Mouse (Mus musculus): ENCODE measurements at regions not wholly inside any gene's neighbourhood (a gene's known extent, or its start where the extent isn't known, plus 50 kb on each side); places are given as distances from the start of the nearest gene placed in this dataset.
"Not testable (repeated sequence)": the region's sequence is repeated elsewhere in the genome, so short reads cannot be mapped to it uniquely, and the experiment has no call there.

DNA sequence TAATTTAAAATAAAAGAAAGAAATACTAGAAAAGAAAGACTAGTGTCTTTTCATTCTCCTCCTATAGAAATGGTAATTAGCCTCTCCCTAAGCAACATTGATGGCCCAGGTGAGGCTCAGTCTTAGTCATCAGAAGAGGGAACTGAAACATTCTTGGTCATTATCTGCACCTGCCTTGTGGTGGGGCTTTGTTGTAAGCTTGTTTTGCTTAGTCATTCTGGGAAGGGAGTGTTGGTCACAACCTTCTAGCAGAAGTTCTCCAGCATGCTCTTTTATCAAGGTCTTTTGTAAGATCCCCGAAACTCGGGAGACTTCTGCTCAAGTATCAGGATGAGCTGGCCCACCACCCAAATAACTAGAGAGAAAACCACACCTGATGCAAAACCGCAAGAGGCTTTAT, 870.9 kb upstream of the Foxg1 start:
- WGBS, result 78% methylated on average over 3 of the region's 3 CpGs

DNA sequence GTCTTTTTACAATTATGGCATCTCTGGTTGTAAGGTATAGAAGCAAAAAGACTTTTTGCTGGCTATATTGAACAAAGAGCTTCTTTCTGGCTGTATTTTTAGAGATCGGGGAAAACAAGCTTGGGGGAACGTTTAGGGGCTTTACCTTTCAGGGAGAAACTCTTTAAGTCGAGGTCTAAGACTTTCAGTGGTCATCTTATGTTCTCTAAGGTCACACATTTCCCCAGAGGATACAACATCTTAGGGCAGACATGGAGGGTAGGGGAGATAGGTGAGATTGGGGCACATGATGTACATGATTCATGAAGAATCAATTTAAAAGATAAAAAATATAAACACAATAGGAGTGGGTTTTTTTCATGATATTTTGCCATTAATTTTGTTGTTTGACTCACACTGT, 870.2 kb upstream of the Foxg1 start:
- Histone ChIP-seq H3K4me1 (ENCODE audit: insufficient read depth) (no peaks in the 10 kb centered on the region), H3K4me3 (ENCODE audit: low read depth, low read length) (no peak overlapping the region), H3K27ac (ENCODE audit: low read depth) (no peak overlapping the region), H3K9ac (no peak overlapping the region), H3K36me3 (ENCODE audit: insufficient read depth) (no peaks in the 10 kb centered on the region), H3K4me2 (no peak overlapping the region), H3K9me3 (ENCODE audit: low read depth, low read length) (no peaks in the 10 kb centered on the region), H3K27me3 (ENCODE audit: insufficient read depth, low read length) (no peaks in the 10 kb centered on the region)
- WGBS, result 70% methylated on average over 3 of the region's 3 CpGs
- ATAC-seq (ENCODE audit: insufficient read depth) (no peak), DNase-seq (no peak)
- TF ChIP-seq CTCF (IDR thresholded peaks at IDR 0.05; ENCODE audit: low read depth), result no peak

More for the DNA sequence above, 870.9 kb upstream of the Foxg1 start:
- H3K4me1 ChIP-seq (ENCODE audit: insufficient read depth), result no peaks in the 10 kb centered on the region
- DNase-seq, result no peak
- H3K27me3 ChIP-seq (ENCODE audit: insufficient read depth, low read length), result no peaks in the 10 kb centered on the region
- TF ChIP-seq CTCF (IDR thresholded peaks at IDR 0.05; ENCODE audit: low read depth), result no peak
- no peaks in the 10 kb centered on the region for H3K9me3 ChIP-seq (ENCODE audit: low read depth, low read length)
- no peak overlapping the region for H3K9ac ChIP-seq
- ATAC-seq (ENCODE audit: insufficient read depth), result no peak
- H3K27ac ChIP-seq (ENCODE audit: low read depth), result no peak overlapping the region
- no peak overlapping the region for H3K4me3 ChIP-seq (ENCODE audit: low read depth, low read length)
- no peaks in the 10 kb centered on the region for H3K36me3 ChIP-seq (ENCODE audit: insufficient read depth)
- no peak overlapping the region for H3K4me2 ChIP-seq

DNA sequence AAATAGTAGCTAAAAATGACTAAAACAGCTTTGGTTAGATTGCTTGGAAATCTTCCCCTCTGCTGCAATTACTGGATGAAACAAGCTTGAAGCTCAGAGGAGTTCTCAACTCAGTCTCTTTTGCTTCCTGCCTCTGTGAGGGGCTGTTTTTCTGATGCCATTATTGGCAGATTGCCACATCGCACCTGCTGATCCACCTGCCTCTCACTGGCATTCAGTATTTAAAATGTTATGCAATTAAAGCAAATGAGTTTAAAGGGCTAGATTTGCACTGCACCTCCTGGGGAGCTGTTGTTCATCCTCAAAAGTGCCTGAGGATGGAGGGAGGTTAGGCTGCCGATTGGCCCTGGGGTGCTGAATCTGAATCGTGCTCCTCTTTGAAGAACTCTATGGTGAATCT, 860.5 kb upstream of the Foxg1 start:
- Histone ChIP-seq H3K27ac (ENCODE audit: low read depth) (no peak overlapping the region), H3K4me3 (ENCODE audit: low read depth, low read length) (no peak overlapping the region), H3K4me2 (no peak overlapping the region), H3K36me3 (ENCODE audit: insufficient read depth) (no peaks in the 10 kb centered on the region), H3K9me3 (ENCODE audit: low read depth, low read length) (no peaks in the 10 kb centered on the region), H3K4me1 (ENCODE audit: insufficient read depth) (no peaks in the 10 kb centered on the region), H3K27me3 (ENCODE audit: insufficient read depth, low read length) (no peaks in the 10 kb centered on the region), H3K9ac (no peak overlapping the region)
- no peak for ATAC-seq (ENCODE audit: insufficient read depth)
- TF ChIP-seq CTCF (IDR thresholded peaks at IDR 0.05; ENCODE audit: low read depth), result no peak
- DNase-seq, result no peak
- 81% methylated on average over 3 of the region's 3 CpGs for WGBS

DNA sequence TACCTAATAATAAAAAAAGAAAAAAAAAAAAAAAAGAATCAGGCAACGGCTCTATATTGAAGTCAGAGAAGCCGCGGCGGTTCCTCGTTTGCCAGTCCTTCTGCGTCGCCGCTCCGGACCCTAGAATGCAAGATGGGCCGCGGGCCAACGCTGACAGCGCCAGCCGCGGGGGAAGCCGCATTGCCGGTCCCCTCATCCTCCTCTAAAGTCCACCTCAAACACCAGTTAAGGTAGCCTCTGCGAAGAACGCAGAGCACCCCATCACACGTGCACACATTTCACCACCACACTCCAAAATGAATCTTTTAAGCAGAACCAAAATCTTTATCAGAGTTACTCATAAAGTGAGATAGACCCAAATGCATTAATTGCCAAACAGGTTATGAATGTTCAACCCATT, 822.8 kb upstream of the Foxg1 start:
- not testable (repeated sequence) for H3K4me2 ChIP-seq; H3K27ac ChIP-seq (ENCODE audit: low read depth); H3K27me3 ChIP-seq (ENCODE audit: insufficient read depth, low read length); H3K4me1 ChIP-seq (ENCODE audit: insufficient read depth); H3K36me3 ChIP-seq (ENCODE audit: insufficient read depth); H3K9ac ChIP-seq; DNase-seq; H3K4me3 ChIP-seq (ENCODE audit: low read depth, low read length); H3K9me3 ChIP-seq (ENCODE audit: low read depth, low read length); ATAC-seq (ENCODE audit: insufficient read depth)
- WGBS, result 74% methylated on average over 20 of the region's 20 CpGs

DNA sequence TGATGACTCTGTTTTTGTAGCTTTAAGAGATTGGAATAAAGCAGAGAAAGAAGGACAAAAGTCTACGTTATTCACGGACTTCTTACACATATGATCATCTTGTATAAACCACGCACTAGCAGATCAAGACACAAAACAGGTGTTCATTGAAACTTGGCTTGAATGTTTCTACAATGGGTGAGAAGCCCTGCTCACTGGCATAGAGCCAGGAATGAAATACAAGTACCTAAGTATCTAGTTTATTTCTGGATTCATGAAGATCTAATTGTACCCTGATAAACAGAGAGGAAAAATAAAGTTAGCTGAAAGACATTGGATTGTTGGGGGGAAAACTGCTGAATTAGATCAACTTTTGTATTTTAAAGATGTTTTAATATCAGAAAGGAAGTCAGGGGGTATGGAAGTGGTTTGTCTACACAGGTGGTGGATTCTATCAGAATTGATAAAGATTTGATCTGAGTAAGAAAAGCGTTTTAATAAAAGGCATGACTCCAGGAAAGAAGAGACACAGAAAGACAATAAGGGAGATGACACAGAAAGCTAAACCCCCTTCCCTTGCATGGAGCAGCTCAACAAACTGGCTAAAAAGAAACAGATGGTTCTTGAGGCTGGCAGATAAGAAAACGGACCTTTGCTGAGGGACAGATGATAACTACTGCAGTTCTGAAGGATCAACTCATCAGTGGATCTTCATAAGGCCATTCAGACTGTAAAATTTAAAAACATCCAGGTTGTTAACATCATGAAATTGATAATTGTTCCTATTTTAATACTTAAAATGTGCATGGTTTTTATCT, 777.9 kb upstream of the Foxg1 start:
- Histone ChIP-seq H3K27ac (ENCODE audit: low read depth) (no peak overlapping the region), H3K4me2 (no peak overlapping the region), H3K4me1 (ENCODE audit: insufficient read depth) (no peaks in the 10 kb centered on the region), H3K36me3 (ENCODE audit: insufficient read depth) (no peaks in the 10 kb centered on the region), H3K9me3 (ENCODE audit: low read depth, low read length) (no peaks in the 10 kb centered on the region), H3K9ac (no peak overlapping the region), H3K27me3 (ENCODE audit: insufficient read depth, low read length) (no peaks in the 10 kb centered on the region), H3K4me3 (ENCODE audit: low read depth, low read length) (no peak overlapping the region)
- no peak for TF ChIP-seq CTCF (IDR thresholded peaks at IDR 0.05; ENCODE audit: low read depth)
- no peak for DNase-seq
- WGBS, result 68% methylated on average over 5 of the region's 5 CpGs
- ATAC-seq (ENCODE audit: insufficient read depth), result no peak

DNA sequence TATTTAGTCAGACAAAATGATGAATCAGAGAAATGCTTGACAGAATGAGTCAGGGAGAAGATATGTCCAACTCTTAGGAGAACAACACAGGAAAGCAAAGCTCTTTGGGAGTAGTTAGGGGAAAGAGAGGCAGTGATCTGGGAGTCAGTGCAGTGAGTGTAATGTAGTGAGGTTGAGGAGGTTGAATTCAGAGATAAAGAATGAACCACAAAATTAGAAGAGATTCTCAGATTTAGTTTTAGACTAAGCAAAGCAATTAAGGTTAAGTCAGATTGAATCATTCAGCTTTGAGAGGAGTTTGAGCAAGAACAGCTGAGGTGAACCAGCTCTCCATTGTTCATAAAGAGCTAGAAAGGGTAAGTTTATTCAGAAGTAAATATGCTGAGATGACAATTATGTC, 777.0 kb upstream of the Foxg1 start:
- Histone ChIP-seq H3K9me3 (ENCODE audit: low read depth, low read length) (no peaks in the 10 kb centered on the region), H3K9ac (no peak overlapping the region), H3K4me2 (no peak overlapping the region), H3K4me1 (ENCODE audit: insufficient read depth) (no peaks in the 10 kb centered on the region), H3K4me3 (ENCODE audit: low read depth, low read length) (no peak overlapping the region), H3K36me3 (ENCODE audit: insufficient read depth) (no peaks in the 10 kb centered on the region), H3K27ac (ENCODE audit: low read depth) (no peak overlapping the region), H3K27me3 (ENCODE audit: insufficient read depth, low read length) (no peaks in the 10 kb centered on the region)
- TF ChIP-seq CTCF (IDR thresholded peaks at IDR 0.05; ENCODE audit: low read depth), result no peak
- no peak for ATAC-seq (ENCODE audit: insufficient read depth)
- DNase-seq, result no peak

DNA sequence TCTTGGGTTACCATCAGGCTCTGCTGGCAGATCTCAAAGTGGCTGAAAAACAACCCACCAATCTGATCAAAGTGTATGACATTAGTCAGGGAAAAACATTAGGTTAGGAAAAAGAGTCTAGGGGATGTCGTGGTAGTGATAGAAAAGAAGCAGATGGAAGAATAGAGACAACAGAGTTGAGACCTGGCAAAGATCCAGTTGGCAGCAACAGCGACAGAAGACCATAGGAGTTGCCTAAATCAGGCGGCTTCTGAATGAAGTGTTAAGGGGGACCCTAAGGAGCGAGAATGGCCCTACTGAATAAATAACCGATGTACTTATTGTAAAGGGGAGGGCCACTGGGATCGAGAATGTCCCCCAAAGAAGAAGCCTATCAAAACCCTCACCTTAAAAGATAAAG, 773.1 kb upstream of the Foxg1 start:
- no peaks in the 10 kb centered on the region for H3K9me3 ChIP-seq (ENCODE audit: low read depth, low read length)
- no peaks in the 10 kb centered on the region for H3K36me3 ChIP-seq (ENCODE audit: insufficient read depth)
- no peak overlapping the region for H3K27ac ChIP-seq (ENCODE audit: low read depth)
- H3K4me2 ChIP-seq, result no peak overlapping the region
- ATAC-seq (ENCODE audit: insufficient read depth) (peak; percentile 44; the same call in 1 of the 2 replicates), DNase-seq (peak; percentile 45)
- no peak overlapping the region for H3K4me3 ChIP-seq (ENCODE audit: low read depth, low read length)
- H3K9ac ChIP-seq, result no peak overlapping the region
- TF ChIP-seq CTCF (IDR thresholded peaks at IDR 0.05; ENCODE audit: low read depth), result no peak
- 51% methylated on average over 6 of the region's 6 CpGs for WGBS
- no peaks in the 10 kb centered on the region for H3K4me1 ChIP-seq (ENCODE audit: insufficient read depth)
- H3K27me3 ChIP-seq (ENCODE audit: insufficient read depth, low read length), result no peaks in the 10 kb centered on the region

All from lung, embryonic 14.5 days (tissue).